Mouse (Mus musculus): ENCODE measurements around the gene H2-Eb1. TPM values are rescaled to one million over a fixed set of nuclear protein-coding genes. Genes with fewer than 3 reads are reported as not detected.

The H2-Eb1 gene
- polyA plus RNA-seq, 1 experiment from 2014 or later: 5.9 TPM

GRCm38 (mm10) chr17:34286501-34286900, 19.2 kb upstream of the H2-Eb1 start:
- H3K27me3 ChIP-seq (ENCODE audit: control insufficient read depth, insufficient read depth, low read length): no peaks in the 10 kb centered on the region
- H3K36me3 ChIP-seq (ENCODE audit: control insufficient read depth, insufficient read depth, low read length): no peaks in the 10 kb centered on the region
- no peak overlapping the region for H3K9ac ChIP-seq (ENCODE audit: low read length)
- no peak overlapping the region for H3K4me3 ChIP-seq (replicated peaks; ENCODE audit: low read length)
- no peaks in the 10 kb centered on the region for H3K9me3 ChIP-seq (replicated peaks; ENCODE audit: control insufficient read depth, low read length)
- whole genome bisulfite sequencing: 70% methylated on average over 5 of the region's 5 CpGs
- H3K4me1 ChIP-seq (ENCODE audit: control insufficient read depth, insufficient read depth, low read length): no peaks in the 10 kb centered on the region; the same call in 1 of the 2 replicates
- ATAC-seq (ENCODE audit: insufficient read depth, low FRiP score): no peak
- H3K27ac ChIP-seq (ENCODE audit: low read length): no peak overlapping the region
- H3K4me2 ChIP-seq (ENCODE audit: low read depth, low read length): no peak overlapping the region

- H3K9me3 ChIP-seq (replicated peaks; ENCODE audit: control insufficient read depth, low read length): no peaks in the 10 kb centered on the region
- H3K9ac ChIP-seq (ENCODE audit: low read length): no peak overlapping the region
- H3K27me3 ChIP-seq (ENCODE audit: control insufficient read depth, insufficient read depth, low read length): no peaks in the 10 kb centered on the region
- H3K4me2 ChIP-seq (ENCODE audit: low read depth, low read length): no peak overlapping the region
- H3K4me3 ChIP-seq (replicated peaks; ENCODE audit: low read length): no peak overlapping the region
- H3K27ac ChIP-seq (ENCODE audit: low read length): no peak overlapping the region
- WGBS: 53% methylated on average over 6 of the region's 6 CpGs
- no peaks in the 10 kb centered on the region; the same call in 1 of the 2 replicates for H3K4me1 ChIP-seq (ENCODE audit: control insufficient read depth, insufficient read depth, low read length)
- no peaks in the 10 kb centered on the region for H3K36me3 ChIP-seq (ENCODE audit: control insufficient read depth, insufficient read depth, low read length)
- ATAC-seq (ENCODE audit: insufficient read depth, low FRiP score): no peak
Measured at GRCm38 (mm10) chr17:34286999-34287398, 18.7 kb upstream of the H2-Eb1 start.

GRCm38 (mm10) chr17:34287648-34288047, 18.0 kb upstream of the H2-Eb1 start, which contains the start of gene H2-Aa:
Gene H2-Aa (minus strand): TSS chr17:34287823.
- H3K27ac ChIP-seq (ENCODE audit: low read length): no peak within 1 kb of the TSS
- H3K4me3 ChIP-seq (replicated peaks; ENCODE audit: low read length): no peak within 1 kb of the TSS
- WGBS: 15% methylated on average over 8 of the region's 8 CpGs
- H3K36me3 ChIP-seq (ENCODE audit: control insufficient read depth, insufficient read depth, low read length): no peaks in the 10 kb centered on the region
- no peaks in the 10 kb centered on the region for H3K9me3 ChIP-seq (replicated peaks; ENCODE audit: control insufficient read depth, low read length)
- H3K4me2 ChIP-seq (ENCODE audit: low read depth, low read length): no peak within 1 kb of the TSS
- H3K27me3 ChIP-seq (ENCODE audit: control insufficient read depth, insufficient read depth, low read length): no peaks in the 10 kb centered on the region
- no peaks in the 10 kb centered on the region; the same call in 1 of the 2 replicates for H3K4me1 ChIP-seq (ENCODE audit: control insufficient read depth, insufficient read depth, low read length)
- ATAC-seq (ENCODE audit: insufficient read depth, low FRiP score): peak; percentile 71; the same call in 1 of the 2 replicates
- no peak within 1 kb of the TSS for H3K9ac ChIP-seq (ENCODE audit: low read length)

GRCm38 (mm10) chr17:34288131-34288530, 17.5 kb upstream of the H2-Eb1 start:
- Histone ChIP-seq H3K9me3 (replicated peaks; ENCODE audit: control insufficient read depth, low read length) (no peaks in the 10 kb centered on the region), H3K4me1 (ENCODE audit: control insufficient read depth, insufficient read depth, low read length) (no peaks in the 10 kb centered on the region; the same call in 1 of the 2 replicates), H3K4me3 (replicated peaks; ENCODE audit: low read length) (no peak overlapping the region), H3K4me2 (ENCODE audit: low read depth, low read length) (no peak overlapping the region), H3K27ac (ENCODE audit: low read length) (no peak overlapping the region), H3K9ac (ENCODE audit: low read length) (no peak overlapping the region), H3K27me3 (ENCODE audit: control insufficient read depth, insufficient read depth, low read length) (no peaks in the 10 kb centered on the region), H3K36me3 (ENCODE audit: control insufficient read depth, insufficient read depth, low read length) (no peaks in the 10 kb centered on the region)
- 74% methylated on average over 3 of the region's 3 CpGs for WGBS
- no peak for ATAC-seq (ENCODE audit: insufficient read depth, low FRiP score)

- no peaks in the 10 kb centered on the region for H3K27me3 ChIP-seq (ENCODE audit: control insufficient read depth, insufficient read depth, low read length)
- H3K36me3 ChIP-seq (ENCODE audit: control insufficient read depth, insufficient read depth, low read length): no peaks in the 10 kb centered on the region
- H3K4me3 ChIP-seq (replicated peaks; ENCODE audit: low read length): no peak overlapping the region
- H3K4me2 ChIP-seq (ENCODE audit: low read depth, low read length): no peak overlapping the region
- no peaks in the 10 kb centered on the region; the same call in 1 of the 2 replicates for H3K4me1 ChIP-seq (ENCODE audit: control insufficient read depth, insufficient read depth, low read length)
- peak; percentile 82; the same call in 1 of the 2 replicates for ATAC-seq (ENCODE audit: insufficient read depth, low FRiP score)
- WGBS: 14% methylated on average over 8 of the region's 8 CpGs
- H3K27ac ChIP-seq (ENCODE audit: low read length): no peak overlapping the region
- no peak overlapping the region for H3K9ac ChIP-seq (ENCODE audit: low read length)
- H3K9me3 ChIP-seq (replicated peaks; ENCODE audit: control insufficient read depth, low read length): no peaks in the 10 kb centered on the region
Measured at GRCm38 (mm10) chr17:34291609-34292008, 14.1 kb upstream of the H2-Eb1 start.

- H3K9ac ChIP-seq (ENCODE audit: low read length): no peak overlapping the region
- no peaks in the 10 kb centered on the region for H3K9me3 ChIP-seq (replicated peaks; ENCODE audit: control insufficient read depth, low read length)
- no peak for ATAC-seq (ENCODE audit: insufficient read depth, low FRiP score)
- H3K27ac ChIP-seq (ENCODE audit: low read length): no peak overlapping the region
- H3K4me3 ChIP-seq (replicated peaks; ENCODE audit: low read length): no peak overlapping the region
- H3K4me2 ChIP-seq (ENCODE audit: low read depth, low read length): no peak overlapping the region
- H3K4me1 ChIP-seq (ENCODE audit: control insufficient read depth, insufficient read depth, low read length): no peaks in the 10 kb centered on the region; the same call in 1 of the 2 replicates
- WGBS: 87% methylated on average over 4 of the region's 4 CpGs
- no peaks in the 10 kb centered on the region for H3K27me3 ChIP-seq (ENCODE audit: control insufficient read depth, insufficient read depth, low read length)
- H3K36me3 ChIP-seq (ENCODE audit: control insufficient read depth, insufficient read depth, low read length): no peaks in the 10 kb centered on the region
Measured at GRCm38 (mm10) chr17:34292570-34292969, 13.1 kb upstream of the H2-Eb1 start.

- no peaks in the 10 kb centered on the region for H3K36me3 ChIP-seq (ENCODE audit: control insufficient read depth, insufficient read depth, low read length)
- H3K4me1 ChIP-seq (ENCODE audit: control insufficient read depth, insufficient read depth, low read length): no peaks in the 10 kb centered on the region; the same call in 1 of the 2 replicates
- WGBS: 36% methylated on average over 2 of the region's 2 CpGs
- no peaks in the 10 kb centered on the region for H3K27me3 ChIP-seq (ENCODE audit: control insufficient read depth, insufficient read depth, low read length)
- no peak overlapping the region for H3K4me3 ChIP-seq (replicated peaks; ENCODE audit: low read length)
- no peak for ATAC-seq (ENCODE audit: insufficient read depth, low FRiP score)
- H3K27ac ChIP-seq (ENCODE audit: low read length): no peak overlapping the region
- H3K9ac ChIP-seq (ENCODE audit: low read length): no peak overlapping the region
- H3K4me2 ChIP-seq (ENCODE audit: low read depth, low read length): no peak overlapping the region
- H3K9me3 ChIP-seq (replicated peaks; ENCODE audit: control insufficient read depth, low read length): no peaks in the 10 kb centered on the region
Measured at GRCm38 (mm10) chr17:34293533-34293932, 12.1 kb upstream of the H2-Eb1 start.

- H3K4me2 ChIP-seq (ENCODE audit: low read depth, low read length): no peak overlapping the region
- no peak for ATAC-seq (ENCODE audit: insufficient read depth, low FRiP score)
- H3K36me3 ChIP-seq (ENCODE audit: control insufficient read depth, insufficient read depth, low read length): no peaks in the 10 kb centered on the region
- no peak overlapping the region for H3K4me3 ChIP-seq (replicated peaks; ENCODE audit: low read length)
- no peaks in the 10 kb centered on the region for H3K9me3 ChIP-seq (replicated peaks; ENCODE audit: control insufficient read depth, low read length)
- H3K9ac ChIP-seq (ENCODE audit: low read length): no peak overlapping the region
- no peaks in the 10 kb centered on the region; the same call in 1 of the 2 replicates for H3K4me1 ChIP-seq (ENCODE audit: control insufficient read depth, insufficient read depth, low read length)
- H3K27me3 ChIP-seq (ENCODE audit: control insufficient read depth, insufficient read depth, low read length): no peaks in the 10 kb centered on the region
- no peak overlapping the region for H3K27ac ChIP-seq (ENCODE audit: low read length)
- whole genome bisulfite sequencing: 62% methylated on average over 4 of the region's 4 CpGs
Measured at GRCm38 (mm10) chr17:34294249-34294648, 11.4 kb upstream of the H2-Eb1 start.

GRCm38 (mm10) chr17:34295307-34295706, 10.4 kb upstream of the H2-Eb1 start:
- Histone ChIP-seq H3K9me3 (replicated peaks; ENCODE audit: control insufficient read depth, low read length) (no peaks in the 10 kb centered on the region), H3K9ac (ENCODE audit: low read length) (no peak overlapping the region), H3K27ac (ENCODE audit: low read length) (no peak overlapping the region), H3K4me2 (ENCODE audit: low read depth, low read length) (no peak overlapping the region), H3K4me3 (replicated peaks; ENCODE audit: low read length) (no peak overlapping the region), H3K36me3 (ENCODE audit: control insufficient read depth, insufficient read depth, low read length) (no peaks in the 10 kb centered on the region), H3K4me1 (ENCODE audit: control insufficient read depth, insufficient read depth, low read length) (no peaks in the 10 kb centered on the region; the same call in 1 of the 2 replicates), H3K27me3 (ENCODE audit: control insufficient read depth, insufficient read depth, low read length) (no peaks in the 10 kb centered on the region)
- no peak for ATAC-seq (ENCODE audit: insufficient read depth, low FRiP score)

Measured in stomach, embryonic 16.5 days (tissue).